Comparison of ENCODE assay signal across 8 mouse cellular contexts in genomic region chr4:134129482-134129881, GRCm38 (mm10). TPM values are rescaled to one million over a fixed set of nuclear protein-coding genes. Genes with fewer than 3 reads are reported as not detected.
A peak's percentile ranks its signal among the peaks of the same experiment; 100 is the strongest.
DNase-seq lines count a peak whose midpoint lies in the region; ATAC-seq and TF ChIP-seq lines count a peak whose summit lies in the region.

No protein-coding gene starts in this region.

- 0 out of 2 replicates have a peak, but pooled peaks have one; percentile 36 for TF ChIP-seq POLR2A in cortical plate, adult 2 months (IDR thresholded peaks at IDR 0.05; ENCODE audit: extremely low read depth, insufficient read depth, low read length)

- H3K4me3 ChIP-seq in kidney, embryonic 16.5 days (ENCODE audit: low read length): peak overlapping the region; percentile 86
- peak overlapping the region; percentile 80; the same call in 1 of the 2 replicates for H3K4me3 ChIP-seq in cortical plate, adult 2 months (ENCODE audit: insufficient read depth, low read length)
- H3K4me3 ChIP-seq in stomach, embryonic 16.5 days (replicated peaks; ENCODE audit: low read length): peak overlapping the region; percentile 87

- no peak for DNase-seq in kidney, postnatal 14 days
- peak; percentile 63 for DNase-seq in induced T-regulatory cell, adult 2 months (ENCODE audit: low read depth)
- DNase-seq in lung, postnatal 25 days (ENCODE audit: low spot score): peak; percentile 50
- DNase-seq in urinary bladder, postnatal 14 days (ENCODE audit: low spot score): no peak
- no peak for DNase-seq in adrenal gland, postnatal 4 days (ENCODE audit: low spot score in 2 of 2)

- H3K4me1 ChIP-seq in kidney, embryonic 16.5 days (ENCODE audit: insufficient read depth, low read length): peaks cover 21% of the 10 kb centered on the region
- peaks cover 4% of the 10 kb centered on the region; the same call in 1 of the 2 replicates for H3K4me1 ChIP-seq in cortical plate, adult 2 months (ENCODE audit: control insufficient read depth, insufficient read depth, low read length)
- peaks cover 26% of the 10 kb centered on the region for H3K4me1 ChIP-seq in stomach, embryonic 16.5 days (ENCODE audit: control insufficient read depth, insufficient read depth, low read length)

- H3K27ac ChIP-seq in kidney, embryonic 16.5 days (ENCODE audit: low read length): peak overlapping the region; percentile 95
- peak overlapping the region; percentile 27; the same call in 1 of the 2 replicates for H3K27ac ChIP-seq in cortical plate, adult 2 months (ENCODE audit: insufficient read depth, low read length)
- H3K27ac ChIP-seq in stomach, embryonic 16.5 days (ENCODE audit: low read length): peak overlapping the region; percentile 98

- no peaks in the 10 kb centered on the region for H3K27me3 ChIP-seq in kidney, embryonic 16.5 days (ENCODE audit: insufficient read depth, low read length)
- no peaks in the 10 kb centered on the region for H3K27me3 ChIP-seq in stomach, embryonic 16.5 days (ENCODE audit: control insufficient read depth, insufficient read depth, low read length)

- no peak for TF ChIP-seq CTCF in cortical plate, adult 2 months (IDR thresholded peaks at IDR 0.05; ENCODE audit: extremely low read depth, insufficient read depth, low read length)

- H3K9ac ChIP-seq in kidney, embryonic 16.5 days (replicated peaks; ENCODE audit: low read length): peak overlapping the region; percentile 90
- H3K9ac ChIP-seq in stomach, embryonic 16.5 days (ENCODE audit: low read length): peak overlapping the region; percentile 93

- H3K36me3 ChIP-seq in kidney, embryonic 16.5 days (ENCODE audit: insufficient read depth, low read length): peaks cover 7% of the 10 kb centered on the region; the same call in 1 of the 2 replicates
- no peaks in the 10 kb centered on the region for H3K36me3 ChIP-seq in stomach, embryonic 16.5 days (ENCODE audit: control insufficient read depth, insufficient read depth, low read length)

- ATAC-seq in kidney, embryonic 16.5 days (ENCODE audit: low FRiP score, low TSS enrichment): no peak
- ATAC-seq in stomach, embryonic 16.5 days (ENCODE audit: insufficient read depth, low FRiP score): no peak

- WGBS in kidney, embryonic 16.5 days: 31% methylated on average over 6 of the region's 6 CpGs
- 37% methylated on average over 6 of the region's 6 CpGs for WGBS in stomach, embryonic 16.5 days

- no peaks in the 10 kb centered on the region for H3K9me3 ChIP-seq in kidney, embryonic 16.5 days (ENCODE audit: low read length)
- H3K9me3 ChIP-seq in stomach, embryonic 16.5 days (replicated peaks; ENCODE audit: control insufficient read depth, low read length): no peaks in the 10 kb centered on the region

- H3K4me2 ChIP-seq in kidney, embryonic 16.5 days (replicated peaks; ENCODE audit: low read depth, low read length): peak overlapping the region; percentile 88
- H3K4me2 ChIP-seq in stomach, embryonic 16.5 days (ENCODE audit: low read depth, low read length): peak overlapping the region; percentile 80

RNA-seq across cellular contexts. Expression of gene Sh3bgrl3, which starts 0.9 kb away (rescaled TPM):
- 389 and 435 TPM in 2 replicates for polyA plus RNA-seq in kidney, embryonic 16.5 days (2015; fragmentation: Nextera tagmentation; extraction: Ambion mirVana)
- polyA plus RNA-seq in cortical plate, adult 2 months (2012; rRNA removed): 487 and 489 TPM in 2 replicates
- 397 and 438 TPM in 2 replicates for polyA plus RNA-seq in stomach, embryonic 16.5 days (2015; fragmentation: Nextera tagmentation; extraction: Ambion mirVana)
- 100 to 1,000 TPM; 108 to 111 TPM for total RNA-seq in adrenal gland, postnatal 4 days (2021)

RNA-seq across cellular contexts. Expression of gene Ubxn11, which starts 27.1 kb away (rescaled TPM):
- 13.5 and 13.8 TPM in 2 replicates for polyA plus RNA-seq in kidney, embryonic 16.5 days (2015; fragmentation: Nextera tagmentation; extraction: Ambion mirVana)
- polyA plus RNA-seq in cortical plate, adult 2 months (2012; rRNA removed): 45.4 and 51.3 TPM in 2 replicates
- 6.4 and 7.0 TPM in 2 replicates for polyA plus RNA-seq in stomach, embryonic 16.5 days (2015; fragmentation: Nextera tagmentation; extraction: Ambion mirVana)
- total RNA-seq in adrenal gland, postnatal 4 days (2021): 10 to 100 TPM in 1 of 2 experiments, 1 to 10 TPM in 1; 9.4 to 13.4 TPM

RNA-seq across cellular contexts. Expression of gene Cd52, which starts 34.6 kb away (rescaled TPM):
- polyA plus RNA-seq in kidney, embryonic 16.5 days (2015; fragmentation: Nextera tagmentation; extraction: Ambion mirVana): 7.4 and 7.6 TPM in 2 replicates
- polyA plus RNA-seq in cortical plate, adult 2 months (2012; rRNA removed): 4.2 and 5.5 TPM in 2 replicates
- 25.8 and 44.2 TPM in 2 replicates for polyA plus RNA-seq in stomach, embryonic 16.5 days (2015; fragmentation: Nextera tagmentation; extraction: Ambion mirVana)
- 10 to 100 TPM; 10.1 to 14.4 TPM for total RNA-seq in adrenal gland, postnatal 4 days (2021)

RNA-seq across cellular contexts. Expression of gene Cep85, which starts 57.4 kb away (rescaled TPM):
- 112 and 141 TPM in 2 replicates for polyA plus RNA-seq in kidney, embryonic 16.5 days (2015; fragmentation: Nextera tagmentation; extraction: Ambion mirVana)
- 16.0 and 22.2 TPM in 2 replicates for polyA plus RNA-seq in cortical plate, adult 2 months (2012; rRNA removed)
- polyA plus RNA-seq in stomach, embryonic 16.5 days (2015; fragmentation: Nextera tagmentation; extraction: Ambion mirVana): 110 and 113 TPM in 2 replicates
- 10 to 100 TPM; 26.1 to 26.6 TPM for total RNA-seq in adrenal gland, postnatal 4 days (2021)

Comparison
In these comparisons a context has a peak if more than half of its experiments do, and no peak if none do; other contexts are left out.
1. H3K27ac ChIP-seq: peak in every context shown above with its lines; median percentile 98 in stomach, embryonic 16.5 days; 95 in kidney, embryonic 16.5 days; 27 in cortical plate, adult 2 months.
2. DNase-seq: peak in induced T-regulatory cell, adult 2 months (single experiment) and lung, postnatal 25 days (single experiment); none in kidney, postnatal 14 days (single experiment), urinary bladder, postnatal 14 days (single experiment) and adrenal gland, postnatal 4 days (0 of 2).
3. Peak in every context shown above with its lines, with median percentiles within 50 percentile points of each other: H3K4me3 ChIP-seq.